Mouse (Mus musculus): ENCODE measurements at regions not wholly inside any gene's neighbourhood (a gene's known extent, or its start where the extent isn't known, plus 50 kb on each side); places are given as distances from the start of the nearest gene placed in this dataset.
"Not testable (repeated sequence)": the region's sequence is repeated elsewhere in the genome, so short reads cannot be mapped to it uniquely, and the experiment has no call there.

DNA sequence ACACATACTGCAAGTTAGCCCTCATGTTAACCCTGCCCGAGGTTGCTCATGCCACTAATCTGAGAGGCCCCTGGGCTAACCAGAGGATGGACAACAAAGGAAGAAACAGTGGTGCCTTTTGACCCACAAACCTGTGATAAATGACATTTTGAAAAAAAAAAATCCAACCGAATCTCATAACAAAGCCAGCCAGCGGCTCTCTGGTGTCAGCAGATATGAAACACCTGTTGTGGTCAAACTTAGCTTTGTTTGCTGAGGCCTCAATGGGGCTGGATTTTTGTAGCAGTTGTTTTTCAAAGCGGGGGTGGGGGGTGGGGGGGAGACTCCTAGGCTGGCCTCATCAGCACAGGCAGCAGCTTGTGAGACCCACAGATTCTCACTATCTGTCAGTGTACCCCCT is 133.0 kb downstream of the Katnal1 start:
- H3K4me1 ChIP-seq = peaks cover 4% of the 10 kb centered on the region; the same call in 1 of the 2 replicates
- H3K36me3 ChIP-seq = no peaks in the 10 kb centered on the region
- 49% methylated on average over 4 of the region's 4 CpGs for WGBS
- no peak overlapping the region for H3K9ac ChIP-seq (replicated peaks)
- H3K27me3 ChIP-seq = no peaks in the 10 kb centered on the region
- ATAC-seq (replicated peaks) = no peak
- H3K9me3 ChIP-seq = no peaks in the 10 kb centered on the region
- no peak overlapping the region for H3K4me2 ChIP-seq (replicated peaks)
- H3K4me3 ChIP-seq = no peak overlapping the region
- H3K27ac ChIP-seq (replicated peaks) = no peak overlapping the region

DNA sequence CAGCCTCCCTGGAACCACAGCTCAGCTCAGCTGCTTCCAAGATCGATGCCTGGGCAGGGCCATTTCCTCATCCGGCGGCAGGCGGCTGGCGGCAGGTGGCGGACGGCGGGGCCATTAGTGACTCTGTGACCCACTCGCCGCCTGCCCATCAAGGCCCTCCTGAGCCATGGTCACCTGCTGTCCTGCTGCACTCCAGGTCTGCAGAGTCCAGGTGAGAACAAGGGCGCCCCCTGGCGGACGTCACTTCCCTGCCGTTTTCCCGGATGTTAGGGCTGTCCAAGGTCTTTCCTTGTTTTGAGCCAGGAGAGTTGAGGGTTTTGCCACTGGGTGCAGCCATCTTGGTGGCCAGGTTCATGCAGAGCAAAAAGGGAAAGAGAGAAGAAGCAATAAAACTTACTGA is 134.7 kb downstream of the Katnal1 start:
- Histone ChIP-seq H3K27me3 (no peaks in the 10 kb centered on the region), H3K9me3 (no peaks in the 10 kb centered on the region), H3K4me1 (peaks cover 8% of the 10 kb centered on the region; the same call in 1 of the 2 replicates), H3K27ac (replicated peaks) (no peak overlapping the region), H3K4me3 (no peak overlapping the region), H3K4me2 (replicated peaks) (no peak overlapping the region), H3K9ac (replicated peaks) (no peak overlapping the region), H3K36me3 (no peaks in the 10 kb centered on the region)
- no peak; the same call in 1 of the 2 replicates for ATAC-seq (replicated peaks)
- WGBS = 42% methylated on average over 15 of the region's 15 CpGs

DNA sequence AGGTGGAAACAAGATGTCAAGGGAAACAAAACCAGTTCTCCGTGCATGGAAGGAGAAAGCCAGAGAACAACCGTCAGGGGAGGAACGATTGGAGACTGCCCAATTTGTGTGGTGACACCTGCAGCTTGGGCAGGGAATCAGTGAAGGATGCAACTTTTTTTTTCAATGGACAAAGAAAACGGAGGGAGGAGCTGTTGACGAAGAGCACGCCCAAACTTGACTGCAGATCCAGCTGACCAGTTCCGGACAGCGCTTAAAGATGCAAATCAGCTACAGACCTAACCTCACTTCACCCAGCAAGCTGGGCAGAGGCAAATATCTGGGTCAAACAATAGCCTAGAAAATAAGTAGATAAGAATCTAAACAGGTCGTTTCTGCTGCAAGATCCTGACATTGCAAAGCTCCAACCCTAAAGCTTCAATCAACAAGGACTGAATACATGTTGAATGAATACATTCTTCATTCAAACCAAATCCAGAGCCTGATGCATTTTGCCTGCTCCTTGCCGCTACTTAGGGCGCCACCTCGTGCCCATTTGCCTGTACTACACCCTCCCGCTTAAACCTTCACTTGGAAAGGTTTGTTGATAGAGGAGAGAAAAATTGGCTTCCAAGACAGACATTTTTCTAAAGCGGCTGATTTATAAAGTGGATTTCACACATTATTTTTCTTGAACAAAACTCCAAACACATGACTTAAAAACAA is 136.2 kb downstream of the Katnal1 start:
- Histone ChIP-seq H3K9ac (replicated peaks) (no peak overlapping the region), H3K27me3 (no peaks in the 10 kb centered on the region), H3K36me3 (no peaks in the 10 kb centered on the region), H3K4me3 (no peak overlapping the region), H3K4me2 (replicated peaks) (no peak overlapping the region), H3K4me1 (peaks cover 18% of the 10 kb centered on the region), H3K9me3 (no peaks in the 10 kb centered on the region), H3K27ac (replicated peaks) (no peak overlapping the region)
- no peak for ATAC-seq (replicated peaks)
- WGBS = 12% methylated on average over 14 of the region's 14 CpGs

GRCm38 (mm10) chr5:148791651-148792050 is 137.5 kb downstream of the Katnal1 start:
- Histone ChIP-seq H3K4me2 (replicated peaks) (no peak overlapping the region), H3K4me3 (no peak overlapping the region), H3K36me3 (no peaks in the 10 kb centered on the region), H3K27ac (replicated peaks) (no peak overlapping the region), H3K27me3 (no peaks in the 10 kb centered on the region), H3K9me3 (no peaks in the 10 kb centered on the region), H3K9ac (replicated peaks) (no peak overlapping the region), H3K4me1 (peaks cover 29% of the 10 kb centered on the region)
- 80% methylated on average over 6 of the region's 6 CpGs for WGBS
- ATAC-seq (replicated peaks) = no peak

- 87% methylated on average over 6 of the region's 6 CpGs for WGBS
- not testable (repeated sequence) for H3K9me3 ChIP-seq; ATAC-seq (replicated peaks)
Observed at GRCm38 (mm10) chr5:148790343-148790742, 138.8 kb downstream of the Katnal1 start.

GRCm38 (mm10) chr5:148789823-148790222 is 139.3 kb downstream of the Katnal1 start:
- Histone ChIP-seq H3K9ac (replicated peaks) (no peak overlapping the region), H3K27ac (replicated peaks) (0 out of 2 replicates have a peak overlapping the region, but pooled peaks have one; percentile 29), H3K4me3 (no peak overlapping the region), H3K27me3 (no peaks in the 10 kb centered on the region), H3K4me1 (peaks cover 35% of the 10 kb centered on the region), H3K4me2 (replicated peaks) (no peak overlapping the region), H3K9me3 (no peaks in the 10 kb centered on the region), H3K36me3 (no peaks in the 10 kb centered on the region)
- 82% methylated on average over 5 of the region's 5 CpGs for WGBS
- no peak for ATAC-seq (replicated peaks)

More at GRCm38 (mm10) chr5:148790343-148790742, 138.8 kb downstream of the Katnal1 start:
- H3K4me1 ChIP-seq = peaks cover 35% of the 10 kb centered on the region
- not testable (repeated sequence) for H3K4me3 ChIP-seq; H3K36me3 ChIP-seq; H3K27me3 ChIP-seq; H3K27ac ChIP-seq (replicated peaks); H3K4me2 ChIP-seq (replicated peaks); H3K9ac ChIP-seq (replicated peaks)

GRCm38 (mm10) chr5:148789147-148789566 is 140.0 kb downstream of the Katnal1 start:
- no peaks in the 10 kb centered on the region for H3K9me3 ChIP-seq
- peak; percentile 29; the same call in 1 of the 2 replicates for ATAC-seq (replicated peaks)
- no peaks in the 10 kb centered on the region for H3K36me3 ChIP-seq
- no peak overlapping the region for H3K4me2 ChIP-seq (replicated peaks)
- peaks cover 35% of the 10 kb centered on the region for H3K4me1 ChIP-seq
- no peak overlapping the region for H3K9ac ChIP-seq (replicated peaks)
- no peaks in the 10 kb centered on the region for H3K27me3 ChIP-seq
- WGBS = 25% methylated on average over 6 of the region's 6 CpGs
- peak overlapping the region; percentile 29; the same call in 1 of the 2 replicates for H3K27ac ChIP-seq (replicated peaks)
- H3K4me3 ChIP-seq = no peak overlapping the region

DNA sequence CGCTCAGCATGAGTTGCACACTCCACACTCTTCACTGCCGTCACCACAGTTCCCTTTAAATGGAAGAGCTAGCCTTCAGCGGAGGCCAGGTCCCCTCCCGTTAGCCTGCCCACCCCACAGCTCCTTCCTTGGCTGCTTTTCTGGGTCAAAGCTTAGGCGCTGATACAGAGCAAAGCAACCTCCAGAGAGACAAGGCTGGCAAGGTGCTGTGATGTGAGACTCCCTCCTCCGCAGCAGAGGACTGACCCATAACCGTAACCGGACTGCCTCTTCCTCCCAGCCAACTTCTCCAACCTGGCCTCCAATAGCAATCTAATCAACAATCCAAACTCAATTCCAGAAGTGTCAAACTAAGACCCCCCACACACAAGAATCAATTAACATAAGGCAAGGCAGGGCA is 140.4 kb downstream of the Katnal1 start:
- Histone ChIP-seq H3K9me3 (no peaks in the 10 kb centered on the region), H3K36me3 (no peaks in the 10 kb centered on the region), H3K27me3 (no peaks in the 10 kb centered on the region), H3K27ac (replicated peaks) (no peak overlapping the region), H3K9ac (replicated peaks) (no peak overlapping the region), H3K4me2 (replicated peaks) (no peak overlapping the region), H3K4me3 (no peak overlapping the region), H3K4me1 (peaks cover 35% of the 10 kb centered on the region)
- no peak for ATAC-seq (replicated peaks)
- WGBS = 77% methylated on average over 8 of the region's 8 CpGs

GRCm38 (mm10) chr5:148787270-148787669 is 141.8 kb downstream of the Katnal1 start:
- no peak overlapping the region for H3K27ac ChIP-seq (replicated peaks)
- peaks cover 31% of the 10 kb centered on the region for H3K4me1 ChIP-seq
- no peaks in the 10 kb centered on the region for H3K9me3 ChIP-seq
- peak; percentile 76 for ATAC-seq (replicated peaks)
- H3K27me3 ChIP-seq = no peaks in the 10 kb centered on the region
- no peak overlapping the region for H3K9ac ChIP-seq (replicated peaks)
- no peaks in the 10 kb centered on the region for H3K36me3 ChIP-seq
- WGBS = 25% methylated on average over 8 of the region's 8 CpGs
- no peak overlapping the region for H3K4me3 ChIP-seq
- no peak overlapping the region; the same call in 1 of the 2 replicates for H3K4me2 ChIP-seq (replicated peaks)

GRCm38 (mm10) chr5:148781076-148781475 is 148.0 kb downstream of the Katnal1 start:
- H3K27ac ChIP-seq (replicated peaks); H3K4me3 ChIP-seq; H3K9me3 ChIP-seq; ATAC-seq (replicated peaks); H3K4me1 ChIP-seq; H3K4me2 ChIP-seq (replicated peaks); H3K27me3 ChIP-seq; H3K9ac ChIP-seq (replicated peaks); H3K36me3 ChIP-seq: not testable (repeated sequence)
- WGBS = 68% methylated on average over 6 of the region's 6 CpGs

DNA sequence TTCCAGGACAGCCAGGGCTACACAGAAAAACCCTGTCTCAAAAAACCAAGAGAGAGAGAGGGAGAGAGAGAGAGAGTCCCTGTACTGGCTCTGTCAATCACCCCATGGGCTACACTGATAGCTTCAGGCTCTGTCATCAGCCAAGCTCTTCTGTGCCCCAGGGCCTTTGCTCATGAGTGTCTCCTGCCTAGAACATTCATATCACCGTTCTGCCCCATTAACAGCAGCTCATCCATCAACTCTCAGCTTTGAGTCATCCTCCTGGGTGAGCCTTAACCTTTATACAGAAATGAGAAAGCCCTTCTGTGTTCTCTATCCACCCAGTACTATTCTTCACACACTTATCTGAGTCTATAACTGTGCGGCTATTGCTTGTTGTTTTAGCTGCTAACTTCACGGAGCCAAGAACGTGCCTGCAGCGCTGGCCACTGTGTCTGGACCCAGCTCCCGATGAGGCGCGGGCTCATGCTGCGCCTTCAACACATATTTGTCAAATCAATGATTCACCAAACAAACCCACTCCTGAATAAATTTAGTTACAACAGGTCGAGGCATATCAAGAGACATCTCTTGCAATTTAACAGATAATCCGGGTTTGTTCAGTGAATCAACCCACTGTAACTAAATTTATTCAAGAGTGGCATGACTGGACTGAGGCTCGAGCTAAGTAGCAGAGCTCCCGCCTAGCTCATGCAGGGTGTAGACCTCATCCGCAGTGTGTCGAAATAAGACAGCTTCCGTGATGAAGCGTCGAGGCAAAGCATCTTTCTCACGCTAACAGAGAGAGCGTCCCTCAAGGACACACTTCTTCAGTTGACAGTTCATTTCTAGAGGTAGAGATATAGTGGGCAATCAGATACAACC is 152.1 kb downstream of the Katnal1 start:
- ATAC-seq (replicated peaks) = no peak
- H3K27ac ChIP-seq (replicated peaks) = no peak overlapping the region
- H3K27me3 ChIP-seq = no peaks in the 10 kb centered on the region
- no peaks in the 10 kb centered on the region for H3K4me1 ChIP-seq
- no peak overlapping the region for H3K9ac ChIP-seq (replicated peaks)
- no peaks in the 10 kb centered on the region for H3K9me3 ChIP-seq
- H3K36me3 ChIP-seq = no peaks in the 10 kb centered on the region
- no peak overlapping the region for H3K4me2 ChIP-seq (replicated peaks)
- WGBS = 90% methylated on average over 20 of the region's 20 CpGs
- no peak overlapping the region for H3K4me3 ChIP-seq

DNA sequence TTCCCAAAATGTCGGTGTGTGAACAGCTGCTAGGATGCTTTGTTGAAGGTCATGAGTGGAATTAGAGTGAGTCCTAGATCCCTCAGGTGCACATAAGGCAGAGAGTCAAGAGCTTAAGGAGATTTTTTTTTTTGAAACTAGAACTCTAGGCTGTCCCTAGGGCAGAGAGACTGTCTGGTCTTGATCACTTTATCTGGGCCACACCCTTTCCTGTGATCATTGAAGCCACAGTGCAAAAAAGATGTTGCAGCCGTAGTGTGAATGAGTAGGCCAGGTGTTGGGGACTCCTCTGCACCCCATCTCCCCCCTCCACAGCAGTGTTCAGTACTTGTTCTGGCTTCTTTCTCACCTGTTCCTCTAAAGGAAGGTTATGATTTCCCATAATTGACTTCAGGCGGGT is 153.9 kb downstream of the Katnal1 start:
- Histone ChIP-seq H3K27me3 (no peaks in the 10 kb centered on the region), H3K27ac (replicated peaks) (no peak overlapping the region), H3K9me3 (no peaks in the 10 kb centered on the region), H3K9ac (replicated peaks) (no peak overlapping the region), H3K4me3 (no peak overlapping the region), H3K4me1 (no peaks in the 10 kb centered on the region), H3K4me2 (replicated peaks) (no peak overlapping the region), H3K36me3 (no peaks in the 10 kb centered on the region)
- 91% methylated on average over 3 of the region's 3 CpGs for WGBS
- no peak for ATAC-seq (replicated peaks)
